16 mouse cellular contexts compared by ENCODE assay signal in genomic region chr2:38040845-38041244, GRCm38 (mm10).
DNase-seq lines count a peak whose midpoint lies in the region; ATAC-seq and TF ChIP-seq lines count a peak whose summit lies in the region.
"Had no signal": no experiment of that assay in that cellular context is flagged by ENCODE, and none has a peak within 500 bp of the region (broad histone marks: within the 10 kb centered on the region; RNA-seq: fewer than 3 reads in every experiment).

No protein-coding gene starts in this region.

- no peak; the same call in 1 of the 2 replicates for ATAC-seq in embryonic facial prominence, embryonic 11.5 days (replicated peaks; ENCODE audit: insufficient number of reproducible peaks, low FRiP score, low TSS enrichment, low read depth)
- ATAC-seq in granulocyte monocyte progenitor cell, adult 5-6 weeks (replicated peaks; ENCODE audit: poor library complexity, severe bottlenecking): no peak
- ATAC-seq: activated CD4-positive, CD25-positive, alpha-beta regulatory T cell, adult 4 months had no signal

- no peak for TF ChIP-seq POLR2A in cerebellum, adult 2 months (IDR thresholded peaks at IDR 0.05; ENCODE audit: borderline replicate concordance, insufficient read depth, low read length)

- no peak overlapping the region for H3K27ac ChIP-seq in cerebellum, adult 2 months (ENCODE audit: insufficient read depth, low read length)
- H3K27ac ChIP-seq in embryonic facial prominence, embryonic 11.5 days (replicated peaks; ENCODE audit: low read depth, low read length): no peak overlapping the region
- H3K27ac ChIP-seq: heart, adult 2 months; layer of hippocampus, adult 2 months; liver, embryonic 13.5 days had no signal

- WGBS in cerebellum, adult 2 months: 37% methylated on average over 3 of the region's 3 CpGs
- 46% methylated on average over 3 of the region's 3 CpGs for WGBS in embryonic facial prominence, embryonic 11.5 days

- no peak for TF ChIP-seq CTCF in cerebellum, adult 2 months (IDR thresholded peaks at IDR 0.05; ENCODE audit: borderline replicate concordance, insufficient read depth, low read depth, low read length)

- DNase-seq in cerebellum, adult 2 months: peak; percentile 23 to 39
- DNase-seq in cerebellum, postnatal 4 days (ENCODE audit: low spot score in 2 of 2): no peak
- peak; percentile 98 for DNase-seq in Muller cell, postnatal 12 days (ENCODE audit: inconsistent ontology term)
- peak; percentile 6 for DNase-seq in embryonic facial prominence, embryonic 11.5 days (ENCODE audit: low spot score)
- DNase-seq in kidney, postnatal 10 days: peak; percentile 76
- DNase-seq in neural tube, embryonic 10.5 days (ENCODE audit: extremely low spot score, low spot score): no peak
- DNase-seq in B cell, adult 2 months: no peak
- DNase-seq: heart, adult 2 months; heart, postnatal 36 days; liver, embryonic 13.5 days; lung, postnatal 36 days; thymus, adult 18-20 months had no signal

- H3K27me3 ChIP-seq in cerebellum, adult 2 months (ENCODE audit: control insufficient read depth, insufficient read depth, low read length): no peaks in the 10 kb centered on the region
- no peaks in the 10 kb centered on the region for H3K27me3 ChIP-seq in embryonic facial prominence, embryonic 11.5 days (ENCODE audit: control insufficient read depth, insufficient read depth, low read length)
- H3K27me3 ChIP-seq: liver, embryonic 13.5 days had no signal

- H3K9ac ChIP-seq in embryonic facial prominence, embryonic 11.5 days (replicated peaks; ENCODE audit: low read length): no peak overlapping the region
- H3K9ac ChIP-seq: liver, embryonic 13.5 days had no signal

- H3K4me2 ChIP-seq in embryonic facial prominence, embryonic 11.5 days (ENCODE audit: low read depth, low read length): no peak overlapping the region
- H3K4me2 ChIP-seq: liver, embryonic 13.5 days had no signal

- H3K4me3 ChIP-seq in cerebellum, adult 2 months (replicated peaks; ENCODE audit: insufficient read depth, low read depth, low read length): no peak overlapping the region
- H3K4me3 ChIP-seq in embryonic facial prominence, embryonic 11.5 days (ENCODE audit: low read depth, low read length): no peak overlapping the region
- H3K4me3 ChIP-seq: heart, adult 2 months; layer of hippocampus, adult 2 months; liver, embryonic 13.5 days had no signal

- H3K36me3 ChIP-seq in embryonic facial prominence, embryonic 11.5 days (replicated peaks; ENCODE audit: control insufficient read depth, insufficient read depth, low read depth, low read length): no peaks in the 10 kb centered on the region
- H3K36me3 ChIP-seq: liver, embryonic 13.5 days had no signal

- 0 out of 2 replicates have a peak, but pooled peaks cover 4% of the 10 kb centered on the region for H3K4me1 ChIP-seq in cerebellum, adult 2 months (ENCODE audit: control insufficient read depth, insufficient read depth, low read length)
- H3K4me1 ChIP-seq in embryonic facial prominence, embryonic 11.5 days (ENCODE audit: control insufficient read depth, insufficient read depth, low read length): no peaks in the 10 kb centered on the region
- H3K4me1 ChIP-seq: liver, embryonic 13.5 days had no signal

- no peaks in the 10 kb centered on the region for H3K9me3 ChIP-seq in embryonic facial prominence, embryonic 11.5 days (replicated peaks; ENCODE audit: control insufficient read depth, low read length)
- H3K9me3 ChIP-seq: G1E; liver, embryonic 13.5 days had no signal

Comparison
In these comparisons a context has a peak if more than half of its experiments do, and no peak if none do; other contexts are left out.
1. DNase-seq: peak in cerebellum, adult 2 months (2 of 2), Muller cell, postnatal 12 days (single experiment), embryonic facial prominence, embryonic 11.5 days (single experiment) and kidney, postnatal 10 days (single experiment); none in cerebellum, postnatal 4 days (0 of 2), neural tube, embryonic 10.5 days (single experiment) and B cell, adult 2 months (0 of 2).